Mouse (Mus musculus) midbrain, embryonic 10.5 days (tissue): ENCODE results near the gene Wasf2. TPM values are rescaled to one million over a fixed set of nuclear protein-coding genes. Genes with fewer than 3 reads are reported as not detected.

ENCODE experiments used
- DNase-seq: peaks from one replicate; pipeline ENCODE4 v3.0.0-alpha.2; 2017; ENCODE audit warnings: low spot score
- H3K27ac ChIP-seq: fragments of 300-500 bp; sonication (generic); replicated peaks from 2 replicates; pipeline ENCODE4 v1.5.1; 2016; ENCODE audit warnings: mild to moderate bottlenecking
- H3K27me3 ChIP-seq: fragments of 300-500 bp; sonication (generic); 2 replicates; pipeline ENCODE4 v1.6.1; 2016; ENCODE audit warnings: low read depth, mild to moderate bottlenecking; ENCODE audit not compliant: poor library complexity, severe bottlenecking
- H3K36me3 ChIP-seq: fragments of 300-500 bp; sonication (generic); 2 replicates; pipeline ENCODE4 v1.6.1; 2016; ENCODE audit warnings: mild to moderate bottlenecking, moderate library complexity
- H3K4me1 ChIP-seq: fragments of 300-500 bp; sonication (generic); 2 replicates; pipeline ENCODE4 v1.6.1; 2016
- H3K4me3 ChIP-seq: fragments of 300-500 bp; sonication (generic); 2 replicates; pipeline ENCODE4 v1.5.1; 2016; ENCODE audit warnings: mild to moderate bottlenecking, moderate library complexity
- H3K9me3 ChIP-seq: fragments of 300-500 bp; sonication (generic); replicated peaks from 2 replicates; pipeline ENCODE4 v1.6.1; 2016; ENCODE audit warnings: mild to moderate bottlenecking
- WGBS: fragments of 180-500 bp; shearing (Covaris S2); methylation state at CpG from one replicate; pipeline ENCODE4 v1.1.7; 2016; 5-methylcytosine and 5-hydroxymethylcytosine counted together
- polyA plus RNA-seq: library from polyadenylated mRNA; unstranded; fragments of >200 nt; fragmentation: Nextera tagmentation; extraction: Ambion mirVana; gene quantifications from 2 replicates; pipeline ENCODE4 v1.2.1, GENCODE M21; 2016

Gene Wasf2
- polyA plus RNA-seq, 1 experiment from 2014 or later = 50.3 TPM

GRCm38 (mm10) chr4:133194482-133194881 lies 64.2 kb downstream of the Wasf2 start:
- Histone ChIP-seq H3K36me3 (peaks cover 75% of the 10 kb centered on the region), H3K4me3 (no peak overlapping the region), H3K27ac (0 out of 2 replicates have a peak overlapping the region, but pooled peaks have one; percentile 2), H3K27me3 (no peaks in the 10 kb centered on the region), H3K4me1 (peaks cover 62% of the 10 kb centered on the region), H3K9me3 (no peaks in the 10 kb centered on the region)
- no peak for DNase-seq
- 87% methylated on average over 10 of the region's 11 CpGs for WGBS

GRCm38 (mm10) chr4:133195014-133195413 lies 64.7 kb downstream of the Wasf2 start:
- no peak for DNase-seq
- 72% methylated on average over 4 of the region's 4 CpGs for WGBS
- Histone ChIP-seq H3K4me1 (peaks cover 62% of the 10 kb centered on the region), H3K27ac (no peak overlapping the region), H3K36me3 (peaks cover 70% of the 10 kb centered on the region), H3K9me3 (no peaks in the 10 kb centered on the region), H3K27me3 (no peaks in the 10 kb centered on the region), H3K4me3 (no peak overlapping the region)

- Histone ChIP-seq H3K27ac (peak overlapping the region; percentile 58; the same call in 1 of the 2 replicates), H3K36me3 (peaks cover 59% of the 10 kb centered on the region)
These were observed 65.8 kb downstream of the Wasf2 start for GRCm38 (mm10) chr4:133196136-133196535.

GRCm38 (mm10) chr4:133196852-133197251 lies 66.5 kb downstream of the Wasf2 start:
- 32% methylated on average over 7 of the region's 7 CpGs for WGBS
- DNase-seq = no peak
- Histone ChIP-seq H3K27ac (peak overlapping the region; percentile 82), H3K36me3 (peaks cover 52% of the 10 kb centered on the region), H3K4me3 (no peak overlapping the region), H3K9me3 (no peaks in the 10 kb centered on the region), H3K27me3 (no peaks in the 10 kb centered on the region), H3K4me1 (peaks cover 75% of the 10 kb centered on the region)

More at GRCm38 (mm10) chr4:133196136-133196535, 65.8 kb downstream of the Wasf2 start:
- DNase-seq = no peak
- WGBS = 73% methylated on average over 2 of the region's 2 CpGs
- no peak overlapping the region for H3K4me3 ChIP-seq
- H3K9me3 ChIP-seq = no peaks in the 10 kb centered on the region
- peaks cover 68% of the 10 kb centered on the region for H3K4me1 ChIP-seq
- no peaks in the 10 kb centered on the region for H3K27me3 ChIP-seq

- no peak overlapping the region for H3K4me3 ChIP-seq
- H3K4me1 ChIP-seq = peaks cover 76% of the 10 kb centered on the region
- no peaks in the 10 kb centered on the region for H3K9me3 ChIP-seq
- DNase-seq = no peak
- H3K36me3 ChIP-seq = peaks cover 47% of the 10 kb centered on the region
- WGBS = 9% methylated on average over 5 of the region's 5 CpGs
- H3K27ac ChIP-seq = peak overlapping the region; percentile 82
- no peaks in the 10 kb centered on the region for H3K27me3 ChIP-seq
These were observed 67.0 kb downstream of the Wasf2 start for GRCm38 (mm10) chr4:133197355-133197754.

GRCm38 (mm10) chr4:133197801-133198286 lies 67.5 kb downstream of the Wasf2 start:
- Histone ChIP-seq H3K27me3 (no peaks in the 10 kb centered on the region), H3K36me3 (peaks cover 42% of the 10 kb centered on the region), H3K9me3 (no peaks in the 10 kb centered on the region), H3K4me1 (peaks cover 76% of the 10 kb centered on the region), H3K4me3 (no peak overlapping the region), H3K27ac (peak overlapping the region; percentile 82)
- peak; percentile 44 for DNase-seq
- WGBS = 15% methylated on average over 13 of the region's 13 CpGs

- Histone ChIP-seq H3K36me3 (peaks cover 35% of the 10 kb centered on the region), H3K4me1 (peaks cover 79% of the 10 kb centered on the region), H3K27ac (peak overlapping the region; percentile 82), H3K9me3 (no peaks in the 10 kb centered on the region), H3K27me3 (no peaks in the 10 kb centered on the region), H3K4me3 (peak overlapping the region; percentile 26)
- peak; percentile 69 for DNase-seq
- WGBS = 14% methylated on average over 19 of the region's 19 CpGs
These were observed 68.3 kb downstream of the Wasf2 start for GRCm38 (mm10) chr4:133198337-133199180.

GRCm38 (mm10) chr4:133199743-133200142 lies 69.4 kb downstream of the Wasf2 start:
- WGBS = 75% methylated on average over 6 of the region's 6 CpGs

GRCm38 (mm10) chr4:133200343-133200742 lies 70.0 kb downstream of the Wasf2 start:
- WGBS = 52% methylated on average over 21 of the region's 21 CpGs
- DNase-seq = no peak
- no peaks in the 10 kb centered on the region for H3K9me3 ChIP-seq
- H3K27ac ChIP-seq = peak overlapping the region; percentile 75
- no peaks in the 10 kb centered on the region for H3K27me3 ChIP-seq
- peaks cover 81% of the 10 kb centered on the region for H3K4me1 ChIP-seq
- no peak overlapping the region for H3K4me3 ChIP-seq
- peaks cover 17% of the 10 kb centered on the region for H3K36me3 ChIP-seq

More at GRCm38 (mm10) chr4:133199743-133200142, 69.4 kb downstream of the Wasf2 start:
- Histone ChIP-seq H3K4me3 (no peak overlapping the region), H3K36me3 (peaks cover 23% of the 10 kb centered on the region), H3K27ac (peak overlapping the region; percentile 75), H3K9me3 (no peaks in the 10 kb centered on the region), H3K4me1 (peaks cover 82% of the 10 kb centered on the region), H3K27me3 (no peaks in the 10 kb centered on the region)
- DNase-seq = no peak

- Histone ChIP-seq H3K9me3 (no peaks in the 10 kb centered on the region), H3K4me1 (peaks cover 73% of the 10 kb centered on the region), H3K36me3 (peaks cover 8% of the 10 kb centered on the region), H3K4me3 (no peak overlapping the region), H3K27ac (peak overlapping the region; percentile 43; the same call in 1 of the 2 replicates), H3K27me3 (no peaks in the 10 kb centered on the region)
- WGBS = 79% methylated on average over 8 of the region's 8 CpGs
- DNase-seq = no peak
These were observed 70.9 kb downstream of the Wasf2 start for GRCm38 (mm10) chr4:133201006-133201771.

GRCm38 (mm10) chr4:133202254-133202653 lies 71.9 kb downstream of the Wasf2 start:
- DNase-seq = no peak
- Histone ChIP-seq H3K4me1 (peaks cover 63% of the 10 kb centered on the region), H3K4me3 (no peak overlapping the region), H3K36me3 (no peaks in the 10 kb centered on the region), H3K9me3 (no peaks in the 10 kb centered on the region), H3K27ac (no peak overlapping the region; the same call in 1 of the 2 replicates), H3K27me3 (no peaks in the 10 kb centered on the region)
- 91% methylated on average over 3 of the region's 3 CpGs for WGBS

GRCm38 (mm10) chr4:133203591-133203990 lies 73.3 kb downstream of the Wasf2 start:
- DNase-seq = no peak
- Histone ChIP-seq H3K4me3 (no peak overlapping the region), H3K36me3 (no peaks in the 10 kb centered on the region), H3K4me1 (peaks cover 49% of the 10 kb centered on the region), H3K27ac (no peak overlapping the region), H3K9me3 (no peaks in the 10 kb centered on the region), H3K27me3 (peaks cover 10% of the 10 kb centered on the region)
- 75% methylated on average over 3 of the region's 3 CpGs for WGBS
